Mouse (Mus musculus) gastrocnemius, postnatal 10 days (tissue): Measurements from ENCODE around the gene Rusc2. TPM values are rescaled to one million over a fixed set of nuclear protein-coding genes. Genes with fewer than 3 reads are reported as not detected.

Source experiments
- DNase-seq: peaks from one replicate; pipeline ENCODE4 v3.0.0; 2021; ENCODE audit warnings: mixed read lengths
- total RNA-seq, 2 experiments: library from RNA; stranded (reverse); gene quantifications; 2 replicates each; pipeline ENCODE4 v1.2.3; 2021

Gene Rusc2
- total RNA-seq, 2 experiments from 2014 or later: 30.3 to 33.9 TPM

DNA sequence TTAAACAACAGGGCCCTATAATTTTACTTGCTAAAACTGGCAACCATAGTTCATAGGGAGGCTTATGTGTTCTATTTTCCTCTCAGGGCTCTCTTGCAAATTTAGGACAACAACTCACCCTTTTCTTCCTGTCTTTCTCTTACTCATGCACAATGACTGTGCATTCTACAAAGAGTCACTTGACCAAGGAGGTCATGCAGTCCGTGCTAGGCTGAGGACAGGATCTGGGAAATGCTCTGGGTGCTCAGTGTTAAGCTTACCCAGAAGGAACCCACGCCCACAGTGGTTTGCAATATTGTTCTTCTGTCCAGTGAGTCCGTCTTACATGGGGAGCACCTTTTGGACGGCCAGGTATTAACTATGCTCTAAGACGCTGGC lies 2.3 kb downstream of the Rusc2 start:
- no peak for DNase-seq

DNA sequence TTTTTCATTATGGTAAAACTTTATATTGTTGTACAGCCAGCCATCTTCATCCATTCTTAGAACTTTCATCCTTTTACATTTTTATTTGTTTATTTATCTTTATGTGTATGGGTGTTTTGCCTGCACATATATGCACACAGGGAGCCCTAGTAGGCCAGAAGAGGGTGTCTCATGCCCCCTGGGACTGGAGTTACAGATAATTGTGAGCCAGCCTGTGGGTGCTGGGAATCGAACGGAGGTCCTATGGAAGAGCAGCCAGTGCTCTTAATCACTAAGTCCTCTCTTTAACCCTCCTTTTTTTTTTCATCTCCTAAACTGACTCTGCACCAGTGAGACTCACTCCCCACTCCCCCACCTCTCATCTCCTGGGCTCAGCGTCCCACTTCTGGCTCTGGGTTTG lies 2.8 kb downstream of the Rusc2 start:
- no peak for DNase-seq

DNA sequence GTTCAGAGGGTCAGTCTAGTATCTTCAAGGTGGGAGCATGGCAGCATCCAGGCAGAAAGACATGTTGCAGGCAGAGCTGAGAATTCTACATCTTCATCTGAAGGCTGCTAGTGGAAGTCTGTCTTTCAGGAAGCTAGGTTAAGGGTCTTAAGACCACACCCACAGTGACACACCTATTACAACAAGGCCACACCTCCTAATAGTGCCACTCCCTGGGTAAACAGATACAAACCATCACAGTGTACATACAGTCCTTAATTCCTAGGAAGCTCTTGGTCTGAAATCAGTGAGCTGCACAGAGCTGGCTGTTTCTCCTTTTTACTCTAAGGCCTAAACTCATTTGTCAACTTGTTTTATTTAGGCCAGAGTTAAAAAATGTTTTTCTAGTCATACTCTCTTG lies 5.2 kb downstream of the Rusc2 start:
- DNase-seq: no peak

DNA sequence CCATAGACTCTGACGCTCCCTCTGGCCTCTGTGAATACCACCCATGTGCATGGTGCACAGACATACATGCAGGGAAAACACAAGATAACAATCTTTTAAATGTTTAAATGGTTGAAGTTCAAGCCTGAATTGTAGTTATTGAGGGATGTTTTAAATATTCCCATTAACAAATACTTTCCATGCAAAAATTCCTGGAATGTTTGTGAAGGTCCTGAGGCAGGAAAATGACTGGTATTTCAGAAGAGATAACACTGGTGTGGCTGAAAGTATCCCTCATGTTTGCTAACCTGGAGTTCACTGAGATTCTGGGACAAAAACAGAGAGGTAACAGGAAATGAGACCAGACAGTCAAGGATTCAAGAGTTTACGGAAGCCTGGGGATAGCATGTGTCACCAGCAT lies 7.6 kb downstream of the Rusc2 start:
- DNase-seq: no peak

DNA sequence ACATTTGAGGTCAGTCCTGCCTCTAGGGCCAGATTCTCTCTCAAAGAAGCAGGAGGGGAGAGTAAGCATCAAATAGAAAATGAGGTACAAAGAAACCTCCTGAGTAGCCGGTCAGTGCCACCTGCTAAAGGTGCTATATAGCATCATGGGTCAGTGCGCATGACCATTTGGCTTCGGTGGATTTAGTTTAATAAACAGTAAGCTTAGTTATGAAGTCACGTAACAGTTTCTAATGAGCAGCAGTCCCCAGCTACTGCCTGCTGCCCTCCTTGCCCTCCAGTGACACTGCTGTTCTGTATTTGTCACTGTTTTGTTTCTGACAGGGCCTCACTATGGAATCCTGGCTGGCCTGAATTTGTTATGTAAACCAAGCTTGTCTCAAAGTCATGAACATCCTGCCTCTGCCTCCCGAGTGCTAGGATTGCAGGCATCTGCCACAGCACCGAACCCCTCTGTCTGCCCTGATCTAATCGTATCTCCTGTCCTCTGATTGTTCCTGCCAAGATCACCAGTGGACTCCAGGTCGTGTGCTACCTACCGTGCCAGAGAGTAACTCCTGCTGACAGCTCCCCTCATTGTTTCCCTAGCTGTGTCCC lies 8.2 kb downstream of the Rusc2 start:
- no peak for DNase-seq

DNA sequence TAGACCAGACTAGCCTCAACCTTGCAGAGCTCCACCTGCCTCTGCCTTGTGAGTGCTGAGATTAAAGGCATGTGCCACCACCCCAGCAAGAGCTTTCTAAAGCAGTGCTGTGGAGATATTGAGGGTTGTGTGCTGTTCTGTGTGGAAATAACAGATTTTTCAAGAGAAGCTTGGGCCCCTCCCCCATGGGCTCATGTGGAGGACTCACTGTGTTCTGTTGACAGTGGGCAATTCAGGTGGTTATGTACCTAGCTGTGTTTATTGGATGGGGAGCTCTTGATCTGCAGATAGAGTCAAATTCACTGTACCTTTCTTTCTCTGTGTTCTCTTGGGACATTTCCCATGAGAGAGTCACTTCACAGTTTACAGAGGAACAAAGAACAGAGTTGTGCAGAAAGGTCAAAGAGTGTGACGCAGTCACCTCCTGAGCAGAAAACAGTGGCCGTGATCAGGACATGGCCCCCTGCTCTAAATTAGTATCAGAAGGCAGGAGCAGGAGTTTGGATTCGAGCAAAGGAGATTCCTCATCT lies 9.8 kb downstream of the Rusc2 start:
- DNase-seq: no peak

DNA sequence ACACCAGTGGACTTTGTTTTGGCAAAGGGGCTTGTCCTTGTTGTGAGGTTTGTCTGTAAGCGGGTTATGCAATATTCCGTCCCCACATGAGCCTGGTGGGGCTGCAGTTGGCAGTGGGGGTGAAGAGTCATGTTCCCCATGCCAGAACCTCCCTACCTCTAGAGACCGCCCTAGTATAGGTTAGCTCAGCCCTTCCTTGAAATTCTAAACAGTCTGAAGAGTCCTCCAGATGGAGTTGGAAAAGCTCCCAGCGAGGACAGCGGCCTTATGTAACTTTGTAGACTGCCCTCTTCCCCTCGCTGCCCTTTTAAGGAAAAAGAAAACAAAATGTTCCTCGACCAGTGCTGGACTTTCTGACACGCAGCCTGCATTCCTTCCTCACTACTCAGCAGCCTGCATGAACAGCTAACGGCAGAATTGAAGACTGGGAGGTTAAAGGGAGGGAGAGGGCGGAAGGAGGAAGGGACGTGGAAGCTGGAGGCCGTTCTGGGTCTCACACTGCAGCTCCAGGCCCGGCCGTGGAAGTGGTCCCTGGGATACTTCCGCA lies 12.6 kb downstream of the Rusc2 start:
- peak; percentile 60 for DNase-seq

DNA sequence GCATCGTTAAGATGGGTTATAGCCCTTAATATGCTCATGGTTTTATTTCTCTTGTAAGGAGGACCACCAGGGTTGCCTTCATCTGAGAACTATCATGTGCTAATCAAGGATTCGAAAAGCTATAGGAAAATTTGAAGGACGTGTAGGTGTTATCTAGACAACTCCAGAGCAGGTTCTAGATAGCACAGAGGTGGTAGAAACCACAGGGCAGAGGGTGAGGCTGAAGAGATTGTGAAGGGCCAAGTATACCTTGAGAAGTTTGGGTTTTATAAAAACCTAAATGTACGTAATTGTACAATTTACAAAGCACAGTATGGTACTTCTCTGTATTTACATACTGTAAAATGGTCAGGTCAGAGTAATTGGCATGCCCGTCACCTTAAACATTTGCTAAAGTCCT lies 13.4 kb downstream of the Rusc2 start:
- DNase-seq: no peak

DNA sequence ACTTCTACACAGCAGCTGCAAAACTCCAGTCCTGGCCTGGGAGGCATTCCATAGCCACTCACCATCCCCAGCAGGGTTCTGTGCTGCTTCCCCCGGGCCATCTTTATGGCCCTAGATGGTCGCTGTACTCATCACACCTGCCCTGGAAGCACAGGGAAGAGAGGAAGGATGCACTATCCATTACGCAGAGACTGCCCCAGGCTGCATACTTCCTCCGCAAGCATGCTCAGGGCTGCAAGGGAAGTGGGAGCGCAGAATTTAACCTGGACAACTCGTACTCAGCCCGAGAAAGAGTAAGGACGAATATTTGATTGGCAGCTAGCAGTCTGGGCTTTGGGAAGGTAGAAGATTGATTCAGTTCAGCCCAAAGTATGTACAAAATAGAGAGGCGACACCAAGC lies 14.1 kb downstream of the Rusc2 start:
- DNase-seq: no peak

DNA sequence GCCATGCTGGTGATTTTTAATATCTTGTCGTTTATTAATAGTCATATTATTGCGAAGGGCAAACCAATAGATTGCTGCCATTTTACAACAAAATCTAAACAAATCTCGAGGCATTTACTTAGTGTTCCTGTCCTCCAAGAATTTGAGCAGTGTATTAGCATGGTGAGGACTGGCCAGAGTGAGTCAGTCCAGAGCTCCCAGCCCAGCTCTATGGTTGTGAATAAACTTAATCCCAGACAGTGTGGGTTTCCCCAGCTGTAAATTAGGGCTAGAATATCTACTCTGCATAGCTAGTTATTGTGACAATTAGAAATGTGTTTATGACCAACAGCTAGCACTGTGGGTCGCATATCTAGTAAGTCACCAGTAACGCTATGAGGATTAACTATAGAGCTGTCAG lies 14.6 kb downstream of the Rusc2 start:
- DNase-seq: no peak

DNA sequence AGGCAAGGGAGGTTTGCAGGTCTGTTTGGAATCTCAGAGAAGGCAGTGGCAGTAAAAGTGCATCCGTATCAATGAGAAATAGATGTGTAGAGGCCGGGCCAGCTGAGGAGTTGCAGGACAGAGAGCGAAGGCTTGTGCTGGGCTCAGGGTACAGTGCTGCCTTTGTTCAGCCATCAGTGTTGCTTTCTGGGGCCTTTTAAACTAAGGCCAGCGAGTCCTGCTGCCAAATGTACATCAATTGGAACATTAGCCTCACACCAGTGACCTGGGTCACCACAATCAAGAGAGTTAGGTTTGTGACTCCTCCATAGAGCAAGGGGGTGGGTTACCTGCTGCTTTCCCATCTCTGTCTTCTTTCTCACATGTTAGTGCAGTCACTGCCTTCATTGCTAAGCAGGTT lies 16.2 kb downstream of the Rusc2 start:
- no peak for DNase-seq

DNA sequence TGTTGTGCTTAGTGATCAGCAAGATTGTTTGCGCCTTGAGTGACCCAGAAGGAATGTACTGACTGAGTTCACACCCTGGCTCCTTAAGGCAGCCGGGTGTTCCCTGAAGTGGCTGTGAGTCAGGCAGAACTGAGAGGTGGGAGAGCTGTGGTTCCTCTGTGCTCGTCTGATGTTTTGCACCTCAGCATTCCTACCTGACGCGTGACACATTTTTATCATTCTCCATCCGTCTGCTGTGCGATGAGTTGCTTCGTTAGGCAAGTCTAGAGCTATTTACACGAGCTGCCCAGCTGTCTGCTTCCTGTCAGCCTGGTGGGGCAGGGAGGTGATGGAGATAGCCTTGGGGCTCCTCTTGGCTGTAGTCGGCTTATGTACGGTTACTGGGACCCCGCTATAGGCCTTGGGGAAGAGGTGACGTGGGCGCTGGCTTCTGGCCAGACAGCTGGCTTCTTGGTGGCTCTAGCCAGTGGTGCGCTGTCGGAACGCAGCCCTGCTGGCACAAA lies 17.1 kb downstream of the Rusc2 start:
- peak; percentile 66 for DNase-seq

DNA sequence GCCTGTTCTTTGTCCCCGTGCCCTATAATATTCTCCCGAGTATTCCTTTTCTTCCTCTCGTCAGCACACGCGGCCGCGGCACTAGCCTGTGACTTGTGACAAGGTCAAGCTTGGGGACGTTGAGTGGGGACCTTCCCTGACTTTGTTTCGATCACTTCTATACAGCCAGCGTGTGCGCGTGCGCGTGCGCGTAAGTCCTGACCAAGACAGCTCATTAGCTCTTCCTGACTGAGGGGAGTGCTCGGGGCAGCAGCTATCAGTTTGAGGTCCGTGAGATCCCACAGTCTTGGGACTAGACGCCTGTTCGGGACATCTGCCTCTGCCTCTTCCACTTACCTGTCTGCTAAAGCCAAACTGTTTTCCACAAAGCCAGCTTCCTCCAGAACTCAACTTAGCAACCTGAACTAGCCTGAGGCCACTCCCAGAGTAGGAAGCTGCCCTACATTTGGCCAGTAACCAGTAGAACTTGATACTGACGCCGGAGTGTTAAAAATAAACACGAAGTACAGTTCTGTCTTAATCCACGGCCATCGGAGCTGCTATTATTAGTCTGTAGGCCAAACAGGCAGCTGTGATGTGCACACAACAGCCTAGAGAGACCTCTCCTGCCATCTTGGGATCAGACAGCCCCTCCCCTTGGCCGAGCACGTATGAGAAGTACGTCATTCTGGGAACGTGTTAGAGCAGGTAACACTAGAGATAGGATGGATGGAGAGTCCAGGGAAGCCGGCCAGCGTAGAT lies 17.8 kb downstream of the Rusc2 start:
- no peak for DNase-seq

DNA sequence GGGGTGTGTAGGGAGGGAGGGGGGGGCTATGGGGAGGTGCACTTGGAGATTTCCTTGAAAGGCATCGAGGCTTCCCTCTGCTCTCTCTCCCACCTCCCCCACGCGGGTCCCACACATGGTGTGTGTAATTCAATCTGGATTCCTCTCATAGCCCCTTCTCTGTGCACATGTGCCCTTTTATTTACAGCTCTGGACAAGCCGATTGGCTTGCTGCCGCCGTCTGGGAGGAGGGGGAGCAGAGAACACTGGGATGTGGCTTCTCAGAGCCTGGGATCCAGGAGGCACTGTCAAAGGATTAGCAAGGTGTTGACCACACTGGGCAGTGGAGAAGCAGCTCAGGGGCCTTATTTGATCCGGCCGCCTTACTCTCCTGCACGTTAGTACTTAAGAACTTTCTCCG lies 19.2 kb downstream of the Rusc2 start:
- no peak for DNase-seq

DNA sequence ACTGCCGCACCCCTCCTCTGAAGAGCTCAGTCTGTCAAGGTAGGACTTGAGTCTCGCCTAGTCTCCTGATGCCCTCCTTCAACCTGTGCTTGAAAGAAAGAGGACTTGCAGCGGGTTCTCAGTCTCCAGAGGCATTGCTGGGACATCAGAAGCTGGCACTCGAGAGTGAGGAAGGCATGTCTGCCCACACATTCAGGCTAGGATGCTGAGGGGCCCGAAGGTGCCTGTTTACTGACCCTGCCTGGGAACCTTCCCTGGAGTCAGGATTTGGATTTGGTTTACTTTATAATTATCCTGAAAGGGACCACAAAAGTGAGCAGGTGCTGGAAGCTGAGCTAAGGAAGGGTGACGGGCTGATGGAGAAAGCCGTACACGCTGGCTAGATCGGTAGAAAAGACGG lies 19.7 kb downstream of the Rusc2 start:
- DNase-seq: no peak

DNA sequence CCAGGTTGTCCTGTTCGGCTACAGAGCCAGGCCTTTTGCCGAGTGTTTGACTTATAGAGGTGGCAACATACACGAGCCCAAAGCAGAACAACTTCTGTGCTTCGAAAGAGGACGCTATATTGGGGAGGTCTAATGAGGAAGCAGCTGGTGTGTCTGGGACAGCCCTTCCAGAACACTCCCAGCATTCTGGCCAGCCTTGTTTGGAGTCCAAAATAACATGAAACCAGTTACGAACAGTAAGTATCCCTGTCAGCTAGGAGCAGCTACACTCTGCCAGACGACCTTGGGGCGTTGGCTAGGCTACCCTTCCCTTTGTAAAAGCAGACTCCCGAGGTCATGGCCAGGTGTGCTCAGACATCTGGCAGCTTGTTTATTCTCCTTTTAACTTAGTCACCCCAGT lies 20.4 kb downstream of the Rusc2 start:
- DNase-seq: no peak

DNA sequence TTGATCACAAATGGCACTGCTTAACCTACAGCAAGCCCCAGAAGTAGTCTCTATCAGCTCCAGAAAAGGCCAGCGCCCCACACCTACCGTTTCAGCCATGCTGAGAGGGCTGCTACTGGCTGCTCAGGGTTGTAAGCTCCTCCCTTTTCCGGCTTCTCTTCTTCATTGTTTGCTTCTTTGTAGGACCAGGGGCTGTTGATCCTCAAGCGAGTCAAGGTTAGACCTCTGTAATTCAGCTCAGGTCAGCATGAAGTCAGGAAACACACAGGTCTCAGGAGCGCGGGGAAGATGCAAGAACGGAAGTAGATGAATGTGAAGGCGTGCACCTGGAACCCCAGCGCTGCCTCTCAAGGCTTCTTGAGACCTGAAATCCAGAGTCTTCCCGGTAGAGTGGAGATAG lies 22.9 kb downstream of the Rusc2 start:
- DNase-seq: no peak

DNA sequence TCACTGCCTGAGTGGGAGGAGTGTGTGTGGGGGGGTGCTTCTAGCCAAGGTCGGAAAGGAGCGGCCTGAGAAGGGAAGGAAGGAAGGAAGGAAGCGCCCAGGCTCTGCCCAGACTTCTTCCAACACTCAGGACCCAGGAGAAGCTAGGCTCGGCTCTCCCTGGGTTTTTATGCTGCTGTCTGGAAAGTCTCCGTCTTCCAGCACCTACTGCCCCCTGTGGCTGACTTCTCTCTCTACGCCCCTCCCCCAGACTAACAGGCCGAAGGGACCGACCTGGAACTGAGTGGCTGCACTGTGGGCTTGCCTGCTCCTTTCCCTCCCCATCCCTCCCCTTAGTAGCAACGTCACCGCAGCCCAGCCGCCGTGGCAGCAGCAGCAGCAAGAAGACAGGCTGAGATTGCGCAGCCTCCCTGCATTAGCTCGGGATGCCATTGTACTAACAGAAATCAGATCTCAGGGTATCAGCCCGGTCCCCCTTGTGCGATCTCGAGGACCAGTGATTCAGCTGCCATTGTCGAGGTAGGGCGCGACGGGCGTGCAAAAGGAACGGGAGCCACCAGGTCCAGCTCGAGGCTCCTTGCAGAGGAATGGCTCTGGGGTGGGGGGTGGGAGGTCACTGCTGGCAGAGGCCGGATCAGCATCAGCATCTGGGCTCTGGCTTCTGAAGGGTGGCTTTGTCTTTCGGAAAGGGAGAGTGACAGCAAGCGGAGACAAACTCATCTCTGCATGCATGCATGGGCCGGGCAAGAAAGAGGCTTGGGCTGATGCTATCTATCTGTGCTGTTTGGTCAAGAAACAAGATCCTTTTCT lies 24.6 kb downstream of the Rusc2 start:
- peak; percentile 72 for DNase-seq

DNA sequence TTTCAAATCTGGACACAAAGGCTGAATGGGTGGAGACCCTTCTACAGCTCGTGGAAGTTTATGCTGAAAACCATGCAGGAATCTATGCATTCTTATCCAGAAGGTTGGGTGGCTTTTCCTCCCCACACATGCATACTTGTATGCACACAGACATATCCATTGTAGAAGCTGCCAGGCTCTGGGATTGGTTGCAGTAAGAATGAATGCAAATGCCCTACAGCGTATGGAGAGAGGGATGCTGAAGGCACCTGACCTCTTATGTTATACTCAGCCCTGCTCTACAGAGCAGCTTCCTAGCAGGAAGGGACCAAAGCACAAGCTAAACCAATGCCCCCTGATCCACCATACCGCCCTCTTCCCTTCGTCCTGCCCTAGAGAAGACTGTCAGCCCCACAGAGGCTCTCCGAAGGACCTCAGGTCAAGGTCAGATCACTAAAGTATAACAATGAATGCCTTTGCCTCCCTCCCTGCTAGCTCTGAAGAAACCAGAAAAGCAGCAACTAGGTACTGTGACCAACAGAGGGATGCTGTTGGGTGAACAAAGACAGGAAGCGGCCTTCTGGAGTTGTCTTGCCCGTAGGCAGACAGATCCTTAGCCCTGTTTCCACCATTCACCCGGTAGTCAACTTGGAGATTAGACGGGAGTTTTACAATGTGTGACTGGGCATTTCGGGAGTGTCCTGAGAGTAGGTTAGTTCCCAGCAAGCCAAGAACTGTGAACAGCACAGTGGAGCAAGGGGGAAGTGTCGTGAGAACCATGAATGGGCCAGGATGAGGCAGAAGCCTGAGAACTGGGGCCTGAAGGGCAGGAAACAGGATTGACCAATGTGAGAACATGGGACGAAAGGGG lies 25.5 kb downstream of the Rusc2 start:
- no peak for DNase-seq

DNA sequence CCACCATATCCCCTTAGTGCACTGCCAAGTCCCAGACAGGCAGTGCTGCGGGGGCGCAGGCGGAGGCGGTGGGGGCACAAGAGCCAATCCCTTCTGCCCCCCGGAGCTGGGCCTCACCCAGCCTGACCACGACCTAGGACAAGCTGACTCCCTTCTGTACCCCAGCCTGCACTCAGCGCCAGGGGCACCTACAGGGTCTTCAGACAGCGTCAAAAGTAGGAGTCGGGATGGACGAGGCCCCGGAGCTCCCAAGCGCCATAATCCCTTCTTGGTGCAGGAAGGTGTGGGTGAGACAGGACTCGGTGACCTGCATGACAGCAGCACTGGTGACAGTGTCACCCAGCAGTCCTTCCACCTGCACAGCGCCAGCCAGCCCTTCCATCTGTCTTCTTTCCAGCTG lies 33.0 kb downstream of the Rusc2 start:
- DNase-seq: no peak

DNA sequence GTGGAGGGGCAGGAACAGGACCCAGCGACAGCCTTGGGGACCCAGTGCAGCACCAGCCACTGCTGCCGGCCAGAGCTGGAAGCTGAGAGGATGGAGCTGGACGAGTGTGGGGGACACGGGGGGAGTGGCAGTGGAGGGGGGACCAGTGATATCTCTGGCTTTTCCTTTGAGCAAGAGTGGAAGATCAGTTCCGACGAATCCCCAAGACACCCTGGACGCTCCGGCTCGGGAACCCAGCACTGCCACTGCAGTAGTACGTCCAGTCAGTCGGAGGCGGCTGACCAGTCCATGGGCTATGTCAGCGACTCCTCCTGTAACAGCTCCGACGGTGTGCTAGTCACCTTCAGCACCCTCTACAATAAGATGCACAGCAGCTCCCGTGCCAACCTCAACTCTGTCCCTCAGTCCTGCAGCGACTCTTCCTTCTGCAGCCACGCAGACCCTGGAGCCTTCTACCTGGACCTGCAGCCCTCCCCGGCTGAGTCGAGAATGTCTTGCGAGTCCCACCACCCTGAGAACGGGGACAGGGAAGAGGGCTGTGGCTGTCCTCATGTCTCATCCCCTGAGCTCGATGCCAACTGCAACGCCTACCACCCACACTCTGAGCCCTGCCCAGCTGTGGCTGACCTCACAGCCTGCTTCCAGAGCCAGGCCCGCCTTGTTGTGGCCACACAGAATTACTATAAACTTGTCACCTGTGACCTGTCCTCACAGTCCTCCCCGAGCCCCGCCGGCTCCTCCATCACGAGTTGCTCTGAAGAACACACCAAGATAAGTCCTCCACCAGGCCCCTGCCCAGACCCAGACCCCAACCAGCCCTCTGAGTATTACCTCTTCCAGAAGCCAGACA lies 33.7 kb downstream of the Rusc2 start:
- no peak for DNase-seq
